Mouse (Mus musculus): ENCODE results near the gene Ptpn20.

- TF ChIP-seq CTCF (IDR thresholded peaks at IDR 0.05; ENCODE audit: control insufficient read depth, insufficient read depth, insufficient replicate concordance, low read depth, low read length) (no peak), POLR2A (IDR thresholded peaks at IDR 0.05; ENCODE audit: control insufficient read depth, low read depth, low read length) (no peak)
Measured at GRCm38 (mm10) chr14:33683701-33684100, 94.7 kb downstream of the Ptpn20 start.
